Mouse (Mus musculus): ENCODE results near the gene 9030025P20Rik. TPM values are rescaled to one million over a fixed set of nuclear protein-coding genes. Genes with fewer than 3 reads are reported as not detected.

The 9030025P20Rik gene
- total RNA-seq, 2 experiments from 2014 or later, result 3.7 to 4.9 TPM

Other genes with a start within 250 kb of the 9030025P20Rik start
- gene Wdr27, start 35.3 kb upstream of the 9030025P20Rik start, total RNA-seq (2021), result 1 to 10 TPM; 3.6 to 4.6 TPM
- 10 to 100 TPM; 19.5 to 20.2 TPM for gene 1600012H06Rik, start 35.3 kb upstream of the 9030025P20Rik start, total RNA-seq (2021)
- 10 to 100 TPM; 70.2 to 71.6 TPM for gene Phf10, start 17.2 kb upstream of the 9030025P20Rik start, total RNA-seq (2021)
- gene Gm3417, start 322 bp downstream of the 9030025P20Rik start, total RNA-seq (2021), result 1 to 10 TPM in 1 of 2 experiments, not detected in 1; 1.1 TPM
- gene Gm3435, start 31.7 kb downstream of the 9030025P20Rik start, total RNA-seq (2021), result 1 to 10 TPM; 3.8 TPM
- gene Ermard, start 62.7 kb downstream of the 9030025P20Rik start, total RNA-seq (2021), result 10 to 100 TPM; 39.1 to 45.8 TPM
- not detected for gene Tcte3, start 63.0 kb downstream of the 9030025P20Rik start, total RNA-seq (2021)
- gene Gm3448, start 63.1 kb downstream of the 9030025P20Rik start, total RNA-seq (2021), result 1 to 10 TPM; 5.5 to 6.3 TPM

Measured in left cerebral cortex, postnatal 10 days (tissue).